Mouse (Mus musculus) heart, embryonic 14.5 days (tissue): ENCODE data around the gene Adcy6. TPM values are rescaled to one million over a fixed set of nuclear protein-coding genes. Genes with fewer than 3 reads are reported as not detected.

Experiments
- ATAC-seq: fragments of 200-750 bp; cut with Nextera tagmentation; 2 replicates; pipeline ENCODE4 v1.8.0; 2017; ENCODE audit warnings: low read depth, moderate TSS enrichment; ENCODE audit not compliant: insufficient number of reproducible peaks, insufficient read depth, low FRiP score
- H3K27ac ChIP-seq, 2 experiments: fragments of 200-500 bp in 1 of 2; fragments of 300-500 bp in 1 of 2; sonication (generic) in 1 of 2; replicated peaks in 1 of 2; 2 replicates each; pipeline ENCODE4 v1.5.1; 2012 to 2014; ENCODE audit warnings: low read depth in 2 of 2, low read length in 2 of 2, control low read depth in 1 of 2, mild to moderate bottlenecking in 1 of 2, mixed read lengths in 1 of 2; ENCODE audit not compliant: control insufficient read depth in 1 of 2, insufficient read depth in 1 of 2
- H3K27me3 ChIP-seq: fragments of 300-500 bp; sonication (generic); 2 replicates; pipeline ENCODE4 v1.6.1; 2014; ENCODE audit warnings: mild to moderate bottlenecking, low read length, control low read depth; ENCODE audit not compliant: control insufficient read depth, insufficient read depth
- H3K36me3 ChIP-seq: fragments of 300-500 bp; sonication (generic); 2 replicates; pipeline ENCODE4 v1.6.1; 2014; ENCODE audit warnings: mild to moderate bottlenecking, control low read depth, low read length, mixed read lengths; ENCODE audit not compliant: control insufficient read depth, insufficient read depth
- H3K4me1 ChIP-seq, 2 experiments: fragments of 200-500 bp in 1 of 2; fragments of 300-500 bp in 1 of 2; sonication (generic) in 1 of 2; 2 replicates each; pipeline ENCODE4 v1.6.1; 2012 to 2014; ENCODE audit warnings: low read length in 2 of 2, control low read depth in 1 of 2, mixed read lengths in 1 of 2; ENCODE audit not compliant: control insufficient read depth in 2 of 2, insufficient read depth in 2 of 2
- H3K4me2 ChIP-seq: fragments of 300-500 bp; sonication (generic); 2 replicates; pipeline ENCODE4 v1.6.1; 2014; ENCODE audit warnings: mild to moderate bottlenecking, low read length
- H3K4me3 ChIP-seq, 2 experiments: fragments of 200-500 bp in 1 of 2; fragments of 300-500 bp in 1 of 2; sonication (generic) in 1 of 2; 2 replicates each; pipeline ENCODE4 v1.5.1; 2012 to 2014; ENCODE audit warnings: low read length in 2 of 2, mild to moderate bottlenecking in 2 of 2, control low read depth in 1 of 2, low read depth in 1 of 2, moderate library complexity in 1 of 2; ENCODE audit not compliant: control insufficient read depth in 1 of 2, insufficient read depth in 1 of 2
- H3K9ac ChIP-seq: fragments of 300-500 bp; sonication (generic); 2 replicates; pipeline ENCODE4 v1.6.1; 2014; ENCODE audit warnings: mild to moderate bottlenecking, low read length
- H3K9me3 ChIP-seq: fragments of 300-500 bp; sonication (generic); 2 replicates; pipeline ENCODE4 v1.6.1; 2016; ENCODE audit warnings: low read length, control low read depth; ENCODE audit not compliant: control insufficient read depth
- WGBS: fragments of 180-500 bp; shearing (Covaris S2); extraction: QIAGEN DNeasy Blood & Tissue Kit; methylation state at CpG from one replicate; pipeline ENCODE4 v1.1.7; 2014; 5-methylcytosine and 5-hydroxymethylcytosine counted together
- polyA plus RNA-seq: library from polyadenylated mRNA; unstranded; fragments of >200 nt; fragmentation: Nextera tagmentation; extraction: Ambion mirVana; gene quantifications from 2 replicates; pipeline ENCODE4 v1.2.1, GENCODE M21; 2014

Gene Adcy6
- 35.2 and 43.7 TPM in 2 replicates for polyA plus RNA-seq

- Histone ChIP-seq H3K9ac (peak within 1 kb of the TSS; percentile 99), H3K4me1 (peaks cover 24 to 40% of the 10 kb centered on the region in 2 experiments), H3K27ac (peak within 1 kb of the TSS; percentile 98 to 99), H3K36me3 (peaks cover 6% of the 10 kb centered on the region), H3K27me3 (no peaks in the 10 kb centered on the region), H3K9me3 (no peaks in the 10 kb centered on the region), H3K4me2 (peak within 1 kb of the TSS; percentile 90), H3K4me3 (peak within 1 kb of the TSS; percentile 84 to 90)
- ATAC-seq: peak; percentile 59
- WGBS: under 1% methylated on average over 56 of the region's 75 CpGs
These were observed at the start of gene Adcy6 for GRCm38 (mm10) chr15:98609331-98610130. TSS of gene Adcy6 (minus strand) at chr15:98610076.

GRCm38 (mm10) chr15:98656982-98657751 is 47.3 kb upstream of the Adcy6 start:
- no peak overlapping the region for H3K4me2 ChIP-seq
- H3K4me3 ChIP-seq: no peak overlapping the region
- peaks cover 0 to 11% of the 10 kb centered on the region in 2 experiments; a peak in 2 of 4 replicates for H3K4me1 ChIP-seq
- H3K9ac ChIP-seq: no peak overlapping the region
- no peak overlapping the region for H3K27ac ChIP-seq
- H3K9me3 ChIP-seq: no peaks in the 10 kb centered on the region
- 85% methylated on average over 15 of the region's 15 CpGs for WGBS
- H3K27me3 ChIP-seq: no peaks in the 10 kb centered on the region
- ATAC-seq: no peak
- peaks cover 78% of the 10 kb centered on the region for H3K36me3 ChIP-seq

- H3K9ac ChIP-seq: no peak overlapping the region
- peaks cover 100% of the 10 kb centered on the region for H3K36me3 ChIP-seq
- no peak for ATAC-seq
- H3K4me2 ChIP-seq: no peak overlapping the region
- H3K4me1 ChIP-seq: no peaks in the 10 kb centered on the region
- H3K27me3 ChIP-seq: no peaks in the 10 kb centered on the region
- no peaks in the 10 kb centered on the region for H3K9me3 ChIP-seq
- H3K4me3 ChIP-seq: no peak overlapping the region
- WGBS: 90% methylated on average over 8 of the region's 8 CpGs
- no peak overlapping the region for H3K27ac ChIP-seq
These were observed 42.3 kb upstream of the Adcy6 start for GRCm38 (mm10) chr15:98652174-98652573.

- no peaks in the 10 kb centered on the region for H3K27me3 ChIP-seq
- no peak overlapping the region for H3K9ac ChIP-seq
- no peak for ATAC-seq
- H3K4me3 ChIP-seq: no peak overlapping the region
- WGBS: 91% methylated on average over 15 of the region's 15 CpGs
- H3K9me3 ChIP-seq: no peaks in the 10 kb centered on the region
- peaks cover 100% of the 10 kb centered on the region for H3K36me3 ChIP-seq
- no peaks in the 10 kb centered on the region for H3K4me1 ChIP-seq
- no peak overlapping the region for H3K4me2 ChIP-seq
- H3K27ac ChIP-seq: no peak overlapping the region
These were observed 41.6 kb upstream of the Adcy6 start for GRCm38 (mm10) chr15:98651431-98651830.

- ATAC-seq: no peak
- Histone ChIP-seq H3K9me3 (no peaks in the 10 kb centered on the region), H3K4me1 (no peaks in the 10 kb centered on the region), H3K4me2 (no peak overlapping the region), H3K4me3 (no peak overlapping the region), H3K27me3 (no peaks in the 10 kb centered on the region), H3K27ac (no peak overlapping the region), H3K9ac (no peak overlapping the region), H3K36me3 (peaks cover 98% of the 10 kb centered on the region)
- WGBS: 93% methylated on average over 3 of the region's 3 CpGs
These were observed 38.2 kb upstream of the Adcy6 start for GRCm38 (mm10) chr15:98648071-98648470.

GRCm38 (mm10) chr15:98647308-98647707 is 37.4 kb upstream of the Adcy6 start:
- peaks cover 98% of the 10 kb centered on the region for H3K36me3 ChIP-seq
- 89% methylated on average over 10 of the region's 10 CpGs for WGBS
- ATAC-seq: no peak
- H3K4me2 ChIP-seq: no peak overlapping the region
- no peaks in the 10 kb centered on the region for H3K9me3 ChIP-seq
- no peak overlapping the region for H3K27ac ChIP-seq
- H3K9ac ChIP-seq: no peak overlapping the region
- no peaks in the 10 kb centered on the region for H3K4me1 ChIP-seq
- no peak overlapping the region for H3K4me3 ChIP-seq
- H3K27me3 ChIP-seq: no peaks in the 10 kb centered on the region

GRCm38 (mm10) chr15:98646737-98647136 is 36.9 kb upstream of the Adcy6 start:
- 78% methylated on average over 8 of the region's 8 CpGs for WGBS
- H3K4me3 ChIP-seq: no peak overlapping the region
- no peak overlapping the region for H3K4me2 ChIP-seq
- no peak for ATAC-seq
- H3K27ac ChIP-seq: no peak overlapping the region
- H3K9ac ChIP-seq: no peak overlapping the region
- H3K4me1 ChIP-seq: no peaks in the 10 kb centered on the region
- H3K9me3 ChIP-seq: no peaks in the 10 kb centered on the region
- no peaks in the 10 kb centered on the region for H3K27me3 ChIP-seq
- peaks cover 95% of the 10 kb centered on the region for H3K36me3 ChIP-seq
